Mouse (Mus musculus) large intestine, adult 2 months (tissue): ENCODE data around the gene Mical2. TPM values are rescaled to one million over a fixed set of nuclear protein-coding genes. Genes with fewer than 3 reads are reported as not detected.

Experiments
- DNase-seq: peaks from one replicate; pipeline ENCODE4 v3.0.0-alpha.2; 2012; ENCODE audit warnings: low read depth, low spot score
- WGBS: fragments of 180-500 bp; shearing (Covaris S2); methylation state at CpG from one replicate; pipeline ENCODE4 v1.1.7; 2018; 5-methylcytosine and 5-hydroxymethylcytosine counted together
- polyA plus RNA-seq: library from polyadenylated mRNA; depleted of rRNA; stranded (reverse); fragments of >200 nt; gene quantifications from 2 replicates; pipeline ENCODE4 v1.2.3, GENCODE M21; 2012

The Mical2 gene
- polyA plus RNA-seq, 1 experiment, result 18.2 TPM

- 23% methylated on average over 5 of the region's 5 CpGs for WGBS
- peak; percentile 96 for DNase-seq
Observed at GRCm38 (mm10) chr7:112270870-112271269, 45.2 kb downstream of the Mical2 start.

GRCm38 (mm10) chr7:112271627-112272026 lies 46.0 kb downstream of the Mical2 start:
- WGBS, result 68% methylated on average over 3 of the region's 3 CpGs
- DNase-seq, result no peak

GRCm38 (mm10) chr7:112272692-112273091 lies 47.0 kb downstream of the Mical2 start:
- WGBS, result 30% methylated on average over 5 of the region's 5 CpGs
- no peak for DNase-seq

- DNase-seq, result no peak
- 52% methylated on average over 6 of the region's 6 CpGs for WGBS
Observed at GRCm38 (mm10) chr7:112273451-112273850, 47.8 kb downstream of the Mical2 start.

- no peak for DNase-seq
- 63% methylated on average over 2 of the region's 2 CpGs for WGBS
Observed at GRCm38 (mm10) chr7:112274611-112275010, 49.0 kb downstream of the Mical2 start.

- 34% methylated on average over 3 of the region's 3 CpGs for WGBS
- DNase-seq, result no peak
Observed at GRCm38 (mm10) chr7:112275093-112275492, 49.4 kb downstream of the Mical2 start.

- 21% methylated on average over 2 of the region's 2 CpGs for WGBS
- DNase-seq, result no peak
Observed at GRCm38 (mm10) chr7:112275883-112276282, 50.2 kb downstream of the Mical2 start.

- 81% methylated on average over 4 of the region's 4 CpGs for WGBS
- DNase-seq, result no peak
Observed at GRCm38 (mm10) chr7:112276823-112277222, 51.2 kb downstream of the Mical2 start.

GRCm38 (mm10) chr7:112278648-112279047 lies 53.0 kb downstream of the Mical2 start:
- WGBS, result 29% methylated on average over 4 of the region's 4 CpGs

GRCm38 (mm10) chr7:112280474-112280873 lies 54.8 kb downstream of the Mical2 start:
- WGBS, result 65% methylated on average over 3 of the region's 3 CpGs
- DNase-seq, result no peak

More at GRCm38 (mm10) chr7:112278648-112279047, 53.0 kb downstream of the Mical2 start:
- no peak for DNase-seq

- DNase-seq, result no peak
- WGBS, result 82% methylated on average over 9 of the region's 9 CpGs
Observed at GRCm38 (mm10) chr7:112283606-112284310, 58.1 kb downstream of the Mical2 start.

- DNase-seq, result no peak
- WGBS, result 56% methylated on average over 8 of the region's 8 CpGs
Observed at GRCm38 (mm10) chr7:112285573-112285972, 59.9 kb downstream of the Mical2 start.

GRCm38 (mm10) chr7:112288352-112289107 lies 62.9 kb downstream of the Mical2 start:
- WGBS, result 89% methylated on average over 5 of the region's 5 CpGs
- no peak for DNase-seq

GRCm38 (mm10) chr7:112289514-112289913 lies 63.9 kb downstream of the Mical2 start:
- 88% methylated on average over 5 of the region's 5 CpGs for WGBS
- no peak for DNase-seq

- DNase-seq, result no peak
- 40% methylated on average over 4 of the region's 4 CpGs for WGBS
Observed at GRCm38 (mm10) chr7:112289990-112290389, 64.3 kb downstream of the Mical2 start.

GRCm38 (mm10) chr7:112293456-112294104 lies 67.9 kb downstream of the Mical2 start:
- WGBS, result 32% methylated on average over 7 of the region's 7 CpGs
- DNase-seq, result no peak

GRCm38 (mm10) chr7:112295426-112296221 lies 70.0 kb downstream of the Mical2 start:
- WGBS, result 79% methylated on average over 8 of the region's 8 CpGs
- no peak for DNase-seq

- DNase-seq, result no peak
- 71% methylated on average over 9 of the region's 9 CpGs for WGBS
Observed at GRCm38 (mm10) chr7:112298032-112298431, 72.4 kb downstream of the Mical2 start.

GRCm38 (mm10) chr7:112298871-112299422 lies 73.3 kb downstream of the Mical2 start:
- no peak for DNase-seq
- WGBS, result 53% methylated on average over 3 of the region's 3 CpGs
